Mouse (Mus musculus) midbrain, embryonic 13.5 days (tissue): Measurements from ENCODE around the gene Ubac2. TPM values are rescaled to one million over a fixed set of nuclear protein-coding genes. Genes with fewer than 3 reads are reported as not detected.

Source experiments
- ATAC-seq: fragments of 200-750 bp; cut with Nextera tagmentation; 2 replicates; pipeline ENCODE4 v1.8.0; 2017; ENCODE audit warnings: mild to moderate bottlenecking, moderate TSS enrichment, moderate library complexity
- H3K27ac ChIP-seq: fragments of 300-500 bp; sonication (generic); 2 replicates; pipeline ENCODE4 v1.5.1; 2015; ENCODE audit warnings: inconsistent platforms, mild to moderate bottlenecking, moderate library complexity
- H3K27me3 ChIP-seq: fragments of 300-500 bp; sonication (generic); 2 replicates; pipeline ENCODE4 v1.6.1; 2015; ENCODE audit warnings: mild to moderate bottlenecking, inconsistent platforms
- H3K36me3 ChIP-seq: fragments of 300-500 bp; sonication (generic); 2 replicates; pipeline ENCODE4 v1.6.1; 2015; ENCODE audit warnings: mild to moderate bottlenecking, inconsistent platforms
- H3K4me1 ChIP-seq: fragments of 300-500 bp; sonication (generic); replicated peaks from 2 replicates; pipeline ENCODE4 v1.6.1; 2015; ENCODE audit warnings: inconsistent platforms
- H3K4me2 ChIP-seq: fragments of 300-500 bp; sonication (generic); replicated peaks from 2 replicates; pipeline ENCODE4 v1.6.1; 2015; ENCODE audit warnings: moderate library complexity, mild to moderate bottlenecking, inconsistent platforms
- H3K4me3 ChIP-seq: fragments of 300-500 bp; sonication (generic); replicated peaks from 2 replicates; pipeline ENCODE4 v1.5.1; 2015; ENCODE audit warnings: mild to moderate bottlenecking, inconsistent platforms
- H3K9ac ChIP-seq: fragments of 300-500 bp; sonication (generic); replicated peaks from 2 replicates; pipeline ENCODE4 v1.6.1; 2015; ENCODE audit warnings: mild to moderate bottlenecking, inconsistent platforms
- H3K9me3 ChIP-seq: fragments of 300-500 bp; sonication (generic); 2 replicates; pipeline ENCODE4 v1.6.1; 2016; ENCODE audit warnings: mild to moderate bottlenecking, inconsistent platforms
- WGBS: fragments of 180-500 bp; shearing (Covaris S2); methylation state at CpG from one replicate; pipeline ENCODE4 v1.1.7; 2015; 5-methylcytosine and 5-hydroxymethylcytosine counted together
- polyA plus RNA-seq: library from polyadenylated mRNA; unstranded; fragments of >200 nt; fragmentation: Nextera tagmentation; extraction: Ambion mirVana; gene quantifications from 2 replicates; pipeline ENCODE4 v1.2.1, GENCODE M21; 2015

Ubac2 gene
- polyA plus RNA-seq, 1 experiment from 2014 or later: 51.2 TPM

DNA sequence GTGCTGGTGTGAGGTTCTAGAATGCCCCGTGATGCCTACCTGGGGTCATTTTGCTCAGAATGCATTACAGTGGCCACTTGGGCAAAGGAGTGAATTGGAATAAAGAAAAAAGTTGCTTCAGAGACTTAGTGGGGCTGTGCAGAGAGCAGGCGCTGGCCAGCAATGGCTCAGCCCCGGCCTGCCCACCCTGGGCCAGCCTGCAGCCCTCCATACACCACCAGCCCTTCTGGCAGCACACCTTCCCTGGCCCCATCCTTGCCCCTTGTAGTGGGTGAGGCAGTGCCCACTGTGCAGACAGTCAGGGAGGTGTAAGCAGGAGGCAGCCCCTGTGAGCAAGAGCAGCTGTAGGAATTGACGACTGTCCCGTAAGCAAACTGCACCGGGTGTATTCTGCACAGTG, 142.1 kb downstream of the Ubac2 start:
- Histone ChIP-seq H3K9me3 (no peaks in the 10 kb centered on the region), H3K27ac (no peak overlapping the region), H3K9ac (no peak overlapping the region), H3K4me2 (no peak overlapping the region), H3K27me3 (no peaks in the 10 kb centered on the region), H3K4me3 (no peak overlapping the region), H3K36me3 (peaks cover 42% of the 10 kb centered on the region), H3K4me1 (no peaks in the 10 kb centered on the region)
- ATAC-seq: no peak
- 97% methylated on average over 6 of the region's 6 CpGs for WGBS

DNA sequence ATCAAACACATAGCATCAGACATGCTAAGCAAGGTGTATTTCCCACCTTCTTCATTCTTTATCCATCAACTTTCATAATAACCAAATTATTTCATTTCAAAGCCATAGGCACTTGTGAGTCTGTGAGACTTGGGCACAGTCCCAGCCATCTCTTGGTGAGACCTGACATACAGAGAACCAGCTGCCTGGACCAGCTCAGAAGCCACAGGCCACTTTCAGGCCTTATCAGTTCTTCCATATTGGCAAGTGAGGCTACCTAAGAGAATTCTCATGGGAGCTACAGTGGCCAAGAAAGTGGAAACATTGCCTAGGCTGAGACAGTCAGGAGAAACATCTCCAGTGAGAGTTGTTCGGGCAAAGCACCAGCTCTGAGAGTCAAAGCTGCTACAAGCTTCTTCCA, 144.6 kb downstream of the Ubac2 start:
- H3K36me3 ChIP-seq: peaks cover 42% of the 10 kb centered on the region
- H3K4me1 ChIP-seq: no peaks in the 10 kb centered on the region
- no peak for ATAC-seq
- no peaks in the 10 kb centered on the region for H3K9me3 ChIP-seq
- no peak overlapping the region for H3K27ac ChIP-seq
- H3K9ac ChIP-seq: no peak overlapping the region
- no peak overlapping the region for H3K4me2 ChIP-seq
- H3K27me3 ChIP-seq: no peaks in the 10 kb centered on the region
- 88% methylated on average over 1 of the region's 1 CpGs for WGBS
- H3K4me3 ChIP-seq: no peak overlapping the region

DNA sequence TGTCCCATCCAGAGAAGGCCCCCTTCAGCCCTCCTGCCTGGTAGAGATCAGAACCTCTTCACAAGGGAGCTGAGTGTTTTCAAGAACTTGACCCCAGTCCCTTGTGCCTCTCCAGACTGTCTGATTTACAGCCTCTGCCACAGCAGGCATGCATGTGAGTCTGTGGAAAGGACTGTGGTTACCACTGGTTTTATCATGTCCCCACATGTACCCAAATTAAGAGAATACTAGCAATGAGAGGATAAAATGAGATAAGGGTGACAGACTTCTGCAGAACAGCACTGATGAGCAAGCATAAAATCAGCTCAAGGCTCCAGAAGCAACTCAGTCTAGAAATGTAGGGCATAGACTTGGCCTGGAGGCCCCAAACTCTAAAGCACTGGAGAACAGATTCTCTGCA, 145.5 kb downstream of the Ubac2 start:
- Histone ChIP-seq H3K4me2 (no peak overlapping the region), H3K4me1 (no peaks in the 10 kb centered on the region), H3K27me3 (no peaks in the 10 kb centered on the region), H3K27ac (no peak overlapping the region), H3K9me3 (no peaks in the 10 kb centered on the region), H3K9ac (no peak overlapping the region), H3K4me3 (no peak overlapping the region), H3K36me3 (peaks cover 33% of the 10 kb centered on the region)
- ATAC-seq: no peak

GRCm38 (mm10) chr14:122028926-122029745, 150.7 kb downstream of the Ubac2 start:
- 94% methylated on average over 11 of the region's 11 CpGs for WGBS
- Histone ChIP-seq H3K4me3 (no peak overlapping the region), H3K36me3 (no peaks in the 10 kb centered on the region), H3K9ac (no peak overlapping the region), H3K27ac (no peak overlapping the region), H3K27me3 (no peaks in the 10 kb centered on the region), H3K4me2 (no peak overlapping the region), H3K9me3 (no peaks in the 10 kb centered on the region), H3K4me1 (no peaks in the 10 kb centered on the region)
- ATAC-seq: no peak

- Histone ChIP-seq H3K4me3 (no peak overlapping the region), H3K27ac (no peak overlapping the region), H3K36me3 (no peaks in the 10 kb centered on the region), H3K4me1 (no peaks in the 10 kb centered on the region), H3K9ac (no peak overlapping the region), H3K27me3 (no peaks in the 10 kb centered on the region), H3K9me3 (no peaks in the 10 kb centered on the region), H3K4me2 (no peak overlapping the region)
- no peak for ATAC-seq
- WGBS: 93% methylated on average over 4 of the region's 4 CpGs
Observed at GRCm38 (mm10) chr14:122029851-122030250, 151.4 kb downstream of the Ubac2 start.

GRCm38 (mm10) chr14:122032045-122032444, 153.6 kb downstream of the Ubac2 start:
- Histone ChIP-seq H3K9ac (no peak overlapping the region), H3K27me3 (no peaks in the 10 kb centered on the region), H3K36me3 (no peaks in the 10 kb centered on the region), H3K4me2 (no peak overlapping the region), H3K9me3 (no peaks in the 10 kb centered on the region), H3K4me1 (no peaks in the 10 kb centered on the region), H3K4me3 (no peak overlapping the region), H3K27ac (no peak overlapping the region)
- no peak for ATAC-seq
- 90% methylated on average over 2 of the region's 2 CpGs for WGBS

DNA sequence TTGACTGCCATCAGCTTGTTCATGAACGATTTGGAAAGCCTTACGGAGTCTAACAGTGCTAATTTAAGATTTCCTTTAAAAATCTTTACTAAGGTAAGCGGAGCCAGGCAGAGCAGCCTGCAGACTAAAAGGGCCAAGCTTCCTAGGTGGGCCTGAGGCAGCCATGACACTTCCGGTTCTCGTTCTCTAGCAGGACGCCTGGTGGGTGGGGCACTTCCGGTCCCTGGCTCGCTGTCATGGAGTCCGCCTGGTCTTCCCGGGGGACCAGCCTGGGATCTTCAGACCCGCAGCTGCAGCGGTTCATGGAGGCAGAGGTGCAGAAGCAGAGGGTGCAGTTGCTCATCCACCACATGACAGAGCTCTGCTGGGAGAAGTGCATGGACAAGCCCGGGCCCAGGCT, 156.0 kb downstream of the Ubac2 start, which contains the start of gene Timm8a2:
TSS of gene Timm8a2 (plus strand) at position 224 of the 400 bp plus-strand sequence.
- Histone ChIP-seq H3K27ac (no peak within 1 kb of the TSS), H3K4me1 (no peaks in the 10 kb centered on the region), H3K4me2 (no peak within 1 kb of the TSS), H3K4me3 (no peak within 1 kb of the TSS), H3K36me3 (no peaks in the 10 kb centered on the region), H3K27me3 (no peaks in the 10 kb centered on the region), H3K9ac (no peak within 1 kb of the TSS), H3K9me3 (no peaks in the 10 kb centered on the region)
- no peak for ATAC-seq
- 96% methylated on average over 13 of the region's 13 CpGs for WGBS

- Histone ChIP-seq H3K27me3 (no peaks in the 10 kb centered on the region), H3K27ac (no peak overlapping the region), H3K4me3 (no peak overlapping the region), H3K36me3 (no peaks in the 10 kb centered on the region), H3K9ac (no peak overlapping the region), H3K4me2 (no peak overlapping the region), H3K9me3 (no peaks in the 10 kb centered on the region), H3K4me1 (no peaks in the 10 kb centered on the region)
- WGBS: 96% methylated on average over 1 of the region's 1 CpGs
- no peak for ATAC-seq
Observed at GRCm38 (mm10) chr14:122035181-122035580, 156.8 kb downstream of the Ubac2 start.

DNA sequence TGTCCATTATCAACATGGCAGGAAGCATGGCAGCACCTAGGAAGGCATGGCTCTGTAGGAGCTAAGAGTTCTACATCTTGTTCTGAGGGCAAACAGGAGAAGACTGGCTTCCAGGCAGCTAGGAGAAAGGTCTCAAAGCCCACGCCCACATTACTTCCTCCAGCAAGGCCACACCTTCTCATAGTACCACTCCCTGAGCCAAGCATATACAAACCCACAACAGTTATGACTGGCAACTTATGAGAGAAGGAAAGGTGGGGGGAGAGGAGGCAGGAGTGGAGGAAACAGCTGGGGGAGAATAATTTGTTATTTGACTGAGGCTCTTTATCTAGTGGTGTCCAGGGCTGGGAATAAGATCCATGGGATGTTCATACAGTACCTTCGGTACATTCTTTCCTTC, 157.4 kb downstream of the Ubac2 start:
- Histone ChIP-seq H3K4me1 (no peaks in the 10 kb centered on the region), H3K4me2 (no peak overlapping the region), H3K27me3 (no peaks in the 10 kb centered on the region), H3K27ac (no peak overlapping the region), H3K4me3 (no peak overlapping the region), H3K9me3 (no peaks in the 10 kb centered on the region), H3K36me3 (no peaks in the 10 kb centered on the region), H3K9ac (no peak overlapping the region)
- 92% methylated on average over 2 of the region's 2 CpGs for WGBS
- ATAC-seq: no peak

DNA sequence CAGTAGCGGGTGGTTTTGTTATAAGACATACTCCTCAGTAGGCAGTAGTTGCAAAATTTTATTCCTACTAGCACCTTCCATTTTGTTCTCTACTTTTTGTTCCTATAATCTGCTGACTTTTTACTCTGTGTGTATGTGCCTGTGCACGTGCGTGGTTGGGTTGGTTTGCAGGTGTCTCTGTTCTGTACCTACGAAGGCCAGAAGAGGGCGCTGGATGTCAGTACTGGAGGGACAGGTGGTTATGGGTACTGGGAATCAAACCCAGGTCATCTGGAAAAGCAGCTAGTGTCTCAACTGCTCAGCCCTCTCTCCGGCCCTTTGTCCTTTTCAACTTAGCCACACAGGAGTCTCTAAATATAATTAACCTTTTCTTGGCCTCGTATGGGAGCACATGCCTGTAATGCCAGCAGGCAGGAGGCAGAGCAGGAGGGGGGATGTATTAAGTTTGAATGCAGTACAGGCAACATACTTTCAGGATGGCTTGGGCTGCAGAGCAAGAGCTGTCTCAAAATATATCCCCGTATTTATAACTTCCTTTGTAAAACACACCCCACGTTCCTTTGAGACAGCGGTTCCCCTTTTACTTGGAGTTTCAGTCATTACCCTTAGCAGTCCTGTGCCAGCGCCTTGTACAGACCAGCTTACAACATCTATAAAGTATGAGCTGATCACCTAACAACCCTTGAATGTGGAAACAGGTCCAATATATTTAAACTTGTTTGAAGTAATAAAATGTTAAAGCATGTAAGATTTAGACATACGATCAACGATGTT, 160.6 kb downstream of the Ubac2 start:
- Histone ChIP-seq H3K27ac (no peak overlapping the region), H3K4me1 (no peaks in the 10 kb centered on the region), H3K9ac (no peak overlapping the region), H3K4me2 (no peak overlapping the region), H3K36me3 (no peaks in the 10 kb centered on the region), H3K27me3 (no peaks in the 10 kb centered on the region), H3K4me3 (no peak overlapping the region), H3K9me3 (no peaks in the 10 kb centered on the region)
- ATAC-seq: no peak
- 87% methylated on average over 13 of the region's 13 CpGs for whole genome bisulfite sequencing

DNA sequence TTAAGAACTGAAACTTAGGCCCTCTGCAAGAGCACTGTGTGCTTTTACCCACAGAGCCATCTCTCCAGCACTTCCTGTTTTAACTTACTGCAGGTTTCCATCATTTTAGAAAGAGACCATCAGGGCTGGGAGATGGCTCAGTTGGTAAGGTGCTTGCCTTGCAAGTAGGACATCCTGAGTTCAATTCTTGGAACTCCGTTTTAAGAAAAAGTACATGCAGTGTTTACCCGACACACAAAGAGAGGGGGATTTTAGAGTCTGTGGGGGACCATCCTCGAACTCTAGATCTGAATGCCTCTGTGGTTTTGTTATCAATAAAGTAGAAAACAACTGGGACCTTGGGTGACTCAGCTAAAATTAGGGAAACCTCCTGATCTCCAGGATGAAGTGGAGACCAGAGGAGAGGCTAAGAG, 163.0 kb downstream of the Ubac2 start:
- no peak overlapping the region for H3K9ac ChIP-seq
- H3K4me2 ChIP-seq: no peak overlapping the region
- H3K36me3 ChIP-seq: no peaks in the 10 kb centered on the region
- H3K27ac ChIP-seq: no peak overlapping the region
- H3K4me3 ChIP-seq: no peak overlapping the region
- no peak for ATAC-seq
- no peaks in the 10 kb centered on the region for H3K4me1 ChIP-seq
- 84% methylated on average over 3 of the region's 3 CpGs for WGBS
- H3K27me3 ChIP-seq: no peaks in the 10 kb centered on the region
- no peaks in the 10 kb centered on the region for H3K9me3 ChIP-seq

DNA sequence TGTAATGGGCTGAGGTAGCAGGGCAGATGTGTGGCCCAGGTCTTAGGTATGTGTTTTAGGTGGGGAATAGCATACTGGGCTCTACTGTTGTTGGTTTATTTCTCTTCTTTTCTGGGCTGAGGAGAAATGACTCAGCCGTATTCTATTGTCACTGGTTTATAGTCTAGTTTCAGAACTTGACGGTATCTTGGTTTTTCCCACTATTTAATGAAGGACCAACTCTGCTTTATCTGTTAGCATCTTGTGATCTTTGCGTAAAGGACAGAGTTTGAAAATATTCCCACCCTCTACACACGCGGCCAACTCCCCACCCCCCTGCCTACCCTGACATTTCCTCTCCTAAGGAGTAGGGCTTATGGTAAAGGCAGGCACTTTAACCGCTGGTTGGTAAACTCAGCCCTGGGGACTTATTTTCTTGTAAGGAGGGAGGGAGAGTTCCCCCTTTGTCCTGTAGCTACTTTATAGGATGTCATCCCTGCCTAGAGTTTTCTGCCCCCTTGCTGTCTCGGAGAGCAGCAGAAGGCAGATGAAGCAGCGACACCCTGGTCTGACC, 163.8 kb downstream of the Ubac2 start:
- no peak for ATAC-seq
- 87% methylated on average over 8 of the region's 8 CpGs for WGBS
- H3K9me3 ChIP-seq: no peaks in the 10 kb centered on the region

More for the DNA sequence above, 163.8 kb downstream of the Ubac2 start:
- H3K36me3 ChIP-seq: no peaks in the 10 kb centered on the region
- no peak overlapping the region for H3K27ac ChIP-seq
- H3K4me2 ChIP-seq: no peak overlapping the region
- no peaks in the 10 kb centered on the region for H3K27me3 ChIP-seq
- H3K9ac ChIP-seq: no peak overlapping the region
- no peak overlapping the region for H3K4me3 ChIP-seq
- H3K4me1 ChIP-seq: no peaks in the 10 kb centered on the region
